Mouse (Mus musculus) forebrain, embryonic 10.5 days (tissue): ENCODE data around the gene Cyp2f2. TPM values are rescaled to one million over a fixed set of nuclear protein-coding genes. Genes with fewer than 3 reads are reported as not detected.

ENCODE experiments used
- DNase-seq: peaks from one replicate; pipeline ENCODE4 v3.0.0-alpha.2; 2017; ENCODE audit warnings: low spot score; ENCODE audit errors: extremely low spot score
- H3K27ac ChIP-seq: fragments of 300-500 bp; sonication (generic); 2 replicates; pipeline ENCODE4 v1.5.1; 2016; ENCODE audit warnings: mild to moderate bottlenecking
- H3K27me3 ChIP-seq: fragments of 300-500 bp; sonication (generic); 2 replicates; pipeline ENCODE4 v1.6.1; 2016; ENCODE audit warnings: mild to moderate bottlenecking; ENCODE audit not compliant: poor library complexity, severe bottlenecking
- H3K36me3 ChIP-seq: fragments of 300-500 bp; sonication (generic); replicated peaks from 2 replicates; pipeline ENCODE4 v1.6.1; 2016; ENCODE audit warnings: mild to moderate bottlenecking, moderate library complexity
- H3K4me1 ChIP-seq: fragments of 300-500 bp; sonication (generic); 2 replicates; pipeline ENCODE4 v1.6.1; 2016
- H3K4me3 ChIP-seq: fragments of 300-500 bp; sonication (generic); 2 replicates; pipeline ENCODE4 v1.5.1; 2016; ENCODE audit warnings: mild to moderate bottlenecking, moderate library complexity
- H3K9me3 ChIP-seq: fragments of 300-500 bp; sonication (generic); 2 replicates; pipeline ENCODE4 v1.6.1; 2016; ENCODE audit warnings: mild to moderate bottlenecking, moderate library complexity
- WGBS: fragments of 180-500 bp; shearing (Covaris S2); methylation state at CpG from one replicate; pipeline ENCODE4 v1.1.7; 2016; 5-methylcytosine and 5-hydroxymethylcytosine counted together
- polyA plus RNA-seq: library from polyadenylated mRNA; unstranded; fragments of >200 nt; fragmentation: Nextera tagmentation; extraction: Ambion mirVana; gene quantifications from 2 replicates; pipeline ENCODE4 v1.2.1, GENCODE M21; 2016

Gene Cyp2f2
- polyA plus RNA-seq, 1 experiment from 2014 or later: not detected

- DNase-seq: no peak
- no peak overlapping the region for H3K4me3 ChIP-seq
- H3K36me3 ChIP-seq: no peaks in the 10 kb centered on the region
- H3K4me1 ChIP-seq: no peaks in the 10 kb centered on the region
- no peaks in the 10 kb centered on the region for H3K27me3 ChIP-seq
- no peak overlapping the region for H3K27ac ChIP-seq
- H3K9me3 ChIP-seq: peaks cover 6% of the 10 kb centered on the region; the same call in 1 of the 2 replicates
- 54% methylated on average over 3 of the region's 3 CpGs for WGBS
Observed at GRCm38 (mm10) chr7:27128162-27128561, 8.5 kb downstream of the Cyp2f2 start.

GRCm38 (mm10) chr7:27128946-27129345, 9.2 kb downstream of the Cyp2f2 start:
- Histone ChIP-seq H3K9me3 (peaks cover 6% of the 10 kb centered on the region; the same call in 1 of the 2 replicates), H3K4me1 (no peaks in the 10 kb centered on the region)
- 92% methylated on average over 13 of the region's 13 CpGs for WGBS

GRCm38 (mm10) chr7:27129811-27130210, 10.1 kb downstream of the Cyp2f2 start:
- Histone ChIP-seq H3K36me3 (no peaks in the 10 kb centered on the region), H3K4me3 (no peak overlapping the region), H3K27me3 (no peaks in the 10 kb centered on the region), H3K4me1 (no peaks in the 10 kb centered on the region), H3K27ac (no peak overlapping the region), H3K9me3 (peaks cover 6% of the 10 kb centered on the region; the same call in 1 of the 2 replicates)
- no peak for DNase-seq
- WGBS: 91% methylated on average over 12 of the region's 12 CpGs

More at GRCm38 (mm10) chr7:27128946-27129345, 9.2 kb downstream of the Cyp2f2 start:
- no peaks in the 10 kb centered on the region for H3K36me3 ChIP-seq
- no peaks in the 10 kb centered on the region for H3K27me3 ChIP-seq
- no peak overlapping the region for H3K4me3 ChIP-seq
- H3K27ac ChIP-seq: no peak overlapping the region
- no peak for DNase-seq

- no peak for DNase-seq
- no peaks in the 10 kb centered on the region for H3K36me3 ChIP-seq
- H3K4me1 ChIP-seq: no peaks in the 10 kb centered on the region
- H3K27me3 ChIP-seq: no peaks in the 10 kb centered on the region
- WGBS: 90% methylated on average over 22 of the region's 22 CpGs
- no peak overlapping the region for H3K27ac ChIP-seq
- H3K9me3 ChIP-seq: peaks cover 6% of the 10 kb centered on the region; the same call in 1 of the 2 replicates
- H3K4me3 ChIP-seq: no peak overlapping the region
Observed at GRCm38 (mm10) chr7:27130521-27131370, 11.0 kb downstream of the Cyp2f2 start.

- Histone ChIP-seq H3K9me3 (peaks cover 6% of the 10 kb centered on the region; the same call in 1 of the 2 replicates), H3K4me1 (no peaks in the 10 kb centered on the region), H3K27me3 (no peaks in the 10 kb centered on the region), H3K4me3 (no peak overlapping the region), H3K27ac (no peak overlapping the region), H3K36me3 (no peaks in the 10 kb centered on the region)
- WGBS: 64% methylated on average over 2 of the region's 2 CpGs
- no peak for DNase-seq
Observed at GRCm38 (mm10) chr7:27131387-27131786, 11.7 kb downstream of the Cyp2f2 start.

- peak; percentile 56 for DNase-seq
- H3K9me3 ChIP-seq: peaks cover 6% of the 10 kb centered on the region; the same call in 1 of the 2 replicates
- no peak overlapping the region for H3K4me3 ChIP-seq
- no peaks in the 10 kb centered on the region for H3K27me3 ChIP-seq
- H3K27ac ChIP-seq: no peak overlapping the region
- no peaks in the 10 kb centered on the region for H3K4me1 ChIP-seq
- H3K36me3 ChIP-seq: no peaks in the 10 kb centered on the region
- WGBS: 14% methylated on average over 10 of the region's 10 CpGs
Observed at GRCm38 (mm10) chr7:27132588-27132987, 12.9 kb downstream of the Cyp2f2 start.

- no peak overlapping the region for H3K4me3 ChIP-seq
- no peak for DNase-seq
- 81% methylated on average over 12 of the region's 12 CpGs for WGBS
- no peak overlapping the region for H3K27ac ChIP-seq
- no peaks in the 10 kb centered on the region for H3K36me3 ChIP-seq
- H3K4me1 ChIP-seq: no peaks in the 10 kb centered on the region
- H3K27me3 ChIP-seq: no peaks in the 10 kb centered on the region
- H3K9me3 ChIP-seq: peaks cover 6% of the 10 kb centered on the region; the same call in 1 of the 2 replicates
Observed at GRCm38 (mm10) chr7:27133156-27133555, 13.4 kb downstream of the Cyp2f2 start.

GRCm38 (mm10) chr7:27133757-27134156, 14.0 kb downstream of the Cyp2f2 start:
- Histone ChIP-seq H3K9me3 (peaks cover 6% of the 10 kb centered on the region; the same call in 1 of the 2 replicates), H3K4me1 (no peaks in the 10 kb centered on the region), H3K27ac (no peak overlapping the region), H3K4me3 (no peak overlapping the region), H3K36me3 (no peaks in the 10 kb centered on the region), H3K27me3 (no peaks in the 10 kb centered on the region)
- no peak for DNase-seq
- WGBS: 82% methylated on average over 4 of the region's 4 CpGs

- no peak overlapping the region for H3K4me3 ChIP-seq
- no peaks in the 10 kb centered on the region for H3K27me3 ChIP-seq
- no peaks in the 10 kb centered on the region for H3K4me1 ChIP-seq
- no peak for DNase-seq
- peaks cover 12% of the 10 kb centered on the region for H3K9me3 ChIP-seq
- no peaks in the 10 kb centered on the region for H3K36me3 ChIP-seq
- no peak overlapping the region for H3K27ac ChIP-seq
- 78% methylated on average over 8 of the region's 8 CpGs for WGBS
Observed at GRCm38 (mm10) chr7:27136410-27136996, 16.8 kb downstream of the Cyp2f2 start.

- 88% methylated on average over 10 of the region's 10 CpGs for WGBS
- Histone ChIP-seq H3K4me3 (no peak within 1 kb of the TSS), H3K27ac (no peak within 1 kb of the TSS), H3K27me3 (no peaks in the 10 kb centered on the region), H3K36me3 (peaks cover 16% of the 10 kb centered on the region), H3K4me1 (no peaks in the 10 kb centered on the region), H3K9me3 (0 out of 2 replicates have a peak, but pooled peaks cover 4% of the 10 kb centered on the region)
- DNase-seq: no peak
Observed at GRCm38 (mm10) chr7:27153205-27153764, 33.6 kb downstream of the Cyp2f2 start, which contains the start of gene Cyp2t4. Cyp2t4 (plus strand) TSS chr7:27153714.

- no peaks in the 10 kb centered on the region for H3K27me3 ChIP-seq
- peaks cover 13% of the 10 kb centered on the region for H3K4me1 ChIP-seq
- WGBS: 88% methylated on average over 13 of the region's 13 CpGs
Observed at GRCm38 (mm10) chr7:27156005-27156404, 36.3 kb downstream of the Cyp2f2 start.

GRCm38 (mm10) chr7:27158171-27158570, 38.5 kb downstream of the Cyp2f2 start:
- no peak for DNase-seq
- H3K4me3 ChIP-seq: no peak overlapping the region
- H3K36me3 ChIP-seq: peaks cover 63% of the 10 kb centered on the region
- peaks cover 29% of the 10 kb centered on the region for H3K4me1 ChIP-seq
- WGBS: 96% methylated on average over 9 of the region's 9 CpGs
- H3K27me3 ChIP-seq: no peaks in the 10 kb centered on the region
- no peak overlapping the region for H3K27ac ChIP-seq
- H3K9me3 ChIP-seq: no peaks in the 10 kb centered on the region

More at GRCm38 (mm10) chr7:27156005-27156404, 36.3 kb downstream of the Cyp2f2 start:
- Histone ChIP-seq H3K36me3 (peaks cover 42% of the 10 kb centered on the region), H3K9me3 (no peaks in the 10 kb centered on the region), H3K4me3 (no peak overlapping the region), H3K27ac (no peak overlapping the region)
- no peak for DNase-seq
